Mouse (Mus musculus) liver, adult 2 months (tissue): ENCODE results near the gene Kcnk7.

Source experiments
- CTCF ChIP-seq: fragments of 200-500 bp; IDR thresholded peaks from 2 replicates; pipeline ENCODE4 v1.5.1; 2011; ENCODE audit warnings: low read depth, low read length, control low read depth
- POLR2A ChIP-seq: fragments of 200-500 bp; IDR thresholded peaks from 2 replicates; pipeline ENCODE4 v1.6.1; 2011; ENCODE audit warnings: low read length, control low read depth; ENCODE audit not compliant: insufficient read depth; ENCODE audit errors: extremely low read depth

DNA sequence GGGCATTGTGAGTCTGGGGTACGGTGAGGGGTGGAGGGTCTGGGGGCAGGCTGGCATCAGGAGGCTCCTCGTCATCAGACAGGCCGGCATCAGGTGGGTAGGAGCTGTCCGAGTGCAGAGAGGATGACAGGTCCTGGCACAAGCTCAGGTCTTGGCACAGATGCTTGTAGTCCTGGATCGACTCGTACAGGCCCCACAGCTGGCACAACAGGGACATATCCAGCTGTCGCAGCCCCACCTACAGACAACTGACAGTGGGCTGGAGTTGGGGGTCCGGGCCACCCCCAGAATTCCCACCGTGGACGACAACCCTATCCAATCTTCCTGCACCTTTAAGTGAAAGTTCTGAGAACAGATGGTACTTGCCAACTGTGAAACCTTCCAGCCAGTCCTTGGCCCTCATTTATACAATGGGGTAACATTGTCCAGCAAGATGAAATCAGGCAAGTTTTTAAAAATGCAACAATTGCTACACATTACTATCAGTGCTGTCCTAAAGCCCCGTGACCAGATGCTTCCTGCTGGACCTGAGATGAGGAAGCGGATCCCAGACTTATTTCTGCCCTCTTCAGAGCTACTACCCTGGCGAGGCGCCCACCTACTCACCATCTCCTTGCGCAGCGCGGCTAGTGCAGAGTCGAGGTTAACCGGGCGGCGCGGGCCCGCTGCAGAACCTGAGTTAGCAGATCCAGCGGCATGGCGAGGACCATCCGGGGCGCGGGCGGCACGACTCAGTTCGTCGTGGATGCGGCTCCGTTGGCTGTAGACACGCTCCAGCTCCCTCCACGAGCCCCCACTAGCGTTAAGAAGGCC is 24.7 kb downstream of the Kcnk7 start:
- TF ChIP-seq CTCF (no peak), POLR2A (no peak)
